Mouse (Mus musculus) neural tube, embryonic 13.5 days (tissue): ENCODE measurements around the gene Plaa. TPM values are rescaled to one million over a fixed set of nuclear protein-coding genes. Genes with fewer than 3 reads are reported as not detected.
A peak's percentile ranks its signal among the peaks of the same experiment; 100 is the strongest.

Source experiments
- ATAC-seq: fragments of 200-750 bp; cut with Nextera tagmentation; 2 replicates; pipeline ENCODE4 v1.8.0; 2017; ENCODE audit warnings: low read depth, mild to moderate bottlenecking, moderate TSS enrichment, moderate library complexity
- H3K27ac ChIP-seq: fragments of 300-500 bp; sonication (generic); replicated peaks from 2 replicates; pipeline ENCODE4 v1.5.1; 2015; ENCODE audit warnings: moderate library complexity, mild to moderate bottlenecking, inconsistent platforms
- H3K27me3 ChIP-seq: fragments of 300-500 bp; sonication (generic); 2 replicates; pipeline ENCODE4 v1.6.1; 2015; ENCODE audit warnings: mild to moderate bottlenecking, inconsistent platforms
- H3K36me3 ChIP-seq: fragments of 300-500 bp; sonication (generic); 2 replicates; pipeline ENCODE4 v1.6.1; 2015; ENCODE audit warnings: mild to moderate bottlenecking, inconsistent platforms
- H3K4me1 ChIP-seq: fragments of 300-500 bp; sonication (generic); replicated peaks from 2 replicates; pipeline ENCODE4 v1.6.1; 2015; ENCODE audit warnings: inconsistent platforms
- H3K4me2 ChIP-seq: fragments of 300-500 bp; sonication (generic); 2 replicates; pipeline ENCODE4 v1.6.1; 2015; ENCODE audit warnings: inconsistent platforms, mild to moderate bottlenecking, moderate library complexity
- H3K4me3 ChIP-seq: fragments of 300-500 bp; sonication (generic); 2 replicates; pipeline ENCODE4 v1.5.1; 2015; ENCODE audit warnings: mild to moderate bottlenecking, inconsistent platforms
- H3K9ac ChIP-seq: fragments of 300-500 bp; sonication (generic); 2 replicates; pipeline ENCODE4 v1.6.1; 2015; ENCODE audit warnings: moderate library complexity, mild to moderate bottlenecking, inconsistent platforms
- H3K9me3 ChIP-seq: fragments of 300-500 bp; sonication (generic); 2 replicates; pipeline ENCODE4 v1.6.1; 2016; ENCODE audit warnings: inconsistent platforms
- WGBS: fragments of 180-500 bp; shearing (Covaris S2); methylation state at CpG from one replicate; pipeline ENCODE4 v1.1.7; 2015; 5-methylcytosine and 5-hydroxymethylcytosine counted together
- polyA plus RNA-seq: library from polyadenylated mRNA; unstranded; fragments of >200 nt; fragmentation: Nextera tagmentation; extraction: Ambion mirVana; gene quantifications from 2 replicates; pipeline ENCODE4 v1.2.1, GENCODE M21; 2015

The Plaa gene
- polyA plus RNA-seq, 1 experiment from 2014 or later: 76.9 TPM

DNA sequence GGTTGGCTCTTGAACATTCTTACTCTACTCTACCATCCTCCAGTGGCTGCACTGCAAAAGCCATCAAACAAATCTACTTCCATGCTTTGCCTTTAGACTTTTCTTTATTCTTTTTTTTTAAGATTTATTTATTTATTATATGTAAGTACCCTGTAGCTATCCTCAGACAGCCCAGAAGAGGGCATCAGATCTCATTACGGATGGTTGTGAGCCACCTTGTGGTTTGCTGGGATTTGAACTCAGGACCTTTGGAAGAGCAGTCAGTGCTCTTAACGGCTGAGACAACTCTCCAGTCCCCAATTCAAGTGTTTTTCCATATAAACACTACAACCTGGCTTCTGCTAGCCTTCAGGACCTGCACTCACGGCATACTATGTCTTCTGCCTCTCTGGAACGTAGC lies 1.6 kb downstream of the Plaa start:
- 94% methylated on average over 4 of the region's 4 CpGs for WGBS
- Histone ChIP-seq H3K4me1 (peaks cover 29% of the 10 kb centered on the region), H3K27me3 (no peaks in the 10 kb centered on the region), H3K4me2 (peak overlapping the region; percentile 88), H3K9me3 (no peaks in the 10 kb centered on the region), H3K36me3 (no peaks in the 10 kb centered on the region), H3K27ac (no peak overlapping the region), H3K4me3 (0 out of 2 replicates have a peak overlapping the region, but pooled peaks have one; percentile 92), H3K9ac (no peak overlapping the region)
- ATAC-seq: no peak

DNA sequence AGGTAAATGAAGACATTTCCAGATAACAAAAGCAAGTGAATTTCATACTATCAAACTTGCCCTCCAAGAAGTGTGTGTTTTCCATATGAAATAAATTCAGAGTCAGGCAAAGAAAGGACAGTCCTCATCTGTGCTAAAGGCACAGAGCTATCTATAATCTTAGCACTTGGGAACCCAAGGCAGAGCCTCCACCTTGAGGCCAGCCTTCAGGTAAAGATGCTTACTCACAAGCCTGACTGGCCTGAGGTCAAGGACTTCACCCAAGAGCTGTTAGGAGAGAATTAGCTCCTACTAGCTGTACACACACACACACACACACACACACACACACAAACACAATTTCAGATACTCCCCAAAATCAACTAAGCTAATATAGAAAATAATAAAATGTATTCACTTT lies 10.3 kb downstream of the Plaa start:
- Histone ChIP-seq H3K27ac (no peak overlapping the region), H3K36me3 (no peaks in the 10 kb centered on the region), H3K4me3 (no peak overlapping the region), H3K9me3 (no peaks in the 10 kb centered on the region), H3K4me2 (no peak overlapping the region), H3K27me3 (no peaks in the 10 kb centered on the region), H3K9ac (no peak overlapping the region), H3K4me1 (peaks cover 7% of the 10 kb centered on the region; the same call in 1 of the 2 replicates)
- no peak for ATAC-seq

DNA sequence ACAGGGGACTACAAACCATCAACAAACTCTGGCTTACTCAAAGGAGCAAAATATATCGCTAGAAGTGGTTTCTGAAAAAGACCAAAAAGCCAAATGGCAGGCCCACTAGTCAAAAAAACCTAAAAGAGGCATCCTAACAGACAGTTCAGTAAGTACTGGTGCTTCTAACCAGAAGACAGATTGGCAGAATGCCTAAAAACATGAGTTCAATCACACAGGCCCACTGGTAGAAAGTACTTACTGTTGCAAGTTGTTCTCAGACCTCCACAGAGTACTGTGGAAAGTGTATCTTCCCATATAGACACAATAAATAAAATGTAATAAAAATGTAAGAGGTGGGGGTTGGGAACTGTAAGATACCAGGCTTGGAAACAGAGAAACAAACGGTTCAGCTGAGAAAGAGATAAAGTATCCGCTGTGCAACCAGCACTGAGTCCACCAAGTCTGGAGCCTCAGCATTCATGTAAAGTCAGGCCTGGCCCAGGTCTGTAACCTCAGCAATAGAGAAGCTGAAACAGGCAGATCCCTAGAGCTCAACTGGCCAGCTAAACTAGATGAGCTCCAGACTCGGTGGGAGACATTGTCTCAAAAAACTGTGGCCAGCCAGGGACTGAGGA lies 11.2 kb downstream of the Plaa start:
- no peaks in the 10 kb centered on the region for H3K36me3 ChIP-seq
- H3K27ac ChIP-seq: no peak overlapping the region
- H3K9ac ChIP-seq: no peak overlapping the region
- H3K9me3 ChIP-seq: no peaks in the 10 kb centered on the region
- no peaks in the 10 kb centered on the region for H3K27me3 ChIP-seq
- no peak overlapping the region for H3K4me2 ChIP-seq
- WGBS: 87% methylated on average over 4 of the region's 4 CpGs
- peaks cover 7% of the 10 kb centered on the region; the same call in 1 of the 2 replicates for H3K4me1 ChIP-seq
- no peak for ATAC-seq
- H3K4me3 ChIP-seq: no peak overlapping the region

DNA sequence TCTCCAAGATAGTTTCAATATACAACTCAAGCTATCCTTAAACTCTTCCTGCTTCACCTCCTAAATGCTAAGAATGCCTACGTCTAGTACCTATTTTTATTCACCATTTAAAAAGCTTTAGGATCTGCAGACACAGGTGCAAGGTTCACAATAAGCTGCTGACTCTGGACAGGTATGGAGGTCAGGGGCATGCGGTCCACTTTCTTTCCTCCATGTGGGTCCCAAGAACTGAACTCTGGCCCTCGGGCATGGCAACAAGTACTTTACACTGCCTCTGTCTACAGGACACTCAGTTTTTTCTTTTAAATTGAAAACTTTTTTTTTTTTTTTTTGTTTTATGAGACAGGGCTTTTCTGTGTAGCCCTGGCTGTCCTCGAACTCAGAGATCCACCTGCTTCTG lies 30.4 kb downstream of the Plaa start:
- peaks cover 58% of the 10 kb centered on the region for H3K36me3 ChIP-seq
- no peak overlapping the region for H3K9ac ChIP-seq
- H3K4me1 ChIP-seq: no peaks in the 10 kb centered on the region
- ATAC-seq: no peak
- no peaks in the 10 kb centered on the region for H3K27me3 ChIP-seq
- WGBS: 97% methylated on average over 4 of the region's 4 CpGs
- H3K9me3 ChIP-seq: no peaks in the 10 kb centered on the region
- no peak overlapping the region for H3K4me3 ChIP-seq
- no peak overlapping the region for H3K4me2 ChIP-seq
- no peak overlapping the region for H3K27ac ChIP-seq

DNA sequence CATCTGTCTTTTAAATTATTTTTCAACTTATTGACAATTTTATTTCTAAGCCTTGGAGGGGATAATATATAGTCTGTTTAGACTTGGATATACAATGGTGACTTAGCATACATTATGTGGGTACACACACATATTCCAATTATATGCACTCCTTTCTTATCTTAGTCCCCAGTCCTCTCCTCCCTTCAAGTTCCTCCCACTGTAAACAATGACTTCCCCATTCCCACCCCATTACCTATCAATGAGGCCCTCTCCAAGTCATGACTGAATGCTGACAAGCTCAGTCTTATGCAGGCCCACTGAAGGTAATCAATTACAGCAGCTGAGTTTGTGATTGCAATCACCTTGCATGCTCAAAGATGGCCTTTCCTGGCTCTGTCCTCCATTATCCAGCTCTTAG lies 38.7 kb downstream of the Plaa start:
- Histone ChIP-seq H3K36me3 (peaks cover 14% of the 10 kb centered on the region), H3K4me1 (no peaks in the 10 kb centered on the region), H3K27ac (no peak overlapping the region), H3K4me2 (no peak overlapping the region), H3K4me3 (no peak overlapping the region), H3K9ac (no peak overlapping the region), H3K27me3 (no peaks in the 10 kb centered on the region), H3K9me3 (no peaks in the 10 kb centered on the region)
- no peak for ATAC-seq

DNA sequence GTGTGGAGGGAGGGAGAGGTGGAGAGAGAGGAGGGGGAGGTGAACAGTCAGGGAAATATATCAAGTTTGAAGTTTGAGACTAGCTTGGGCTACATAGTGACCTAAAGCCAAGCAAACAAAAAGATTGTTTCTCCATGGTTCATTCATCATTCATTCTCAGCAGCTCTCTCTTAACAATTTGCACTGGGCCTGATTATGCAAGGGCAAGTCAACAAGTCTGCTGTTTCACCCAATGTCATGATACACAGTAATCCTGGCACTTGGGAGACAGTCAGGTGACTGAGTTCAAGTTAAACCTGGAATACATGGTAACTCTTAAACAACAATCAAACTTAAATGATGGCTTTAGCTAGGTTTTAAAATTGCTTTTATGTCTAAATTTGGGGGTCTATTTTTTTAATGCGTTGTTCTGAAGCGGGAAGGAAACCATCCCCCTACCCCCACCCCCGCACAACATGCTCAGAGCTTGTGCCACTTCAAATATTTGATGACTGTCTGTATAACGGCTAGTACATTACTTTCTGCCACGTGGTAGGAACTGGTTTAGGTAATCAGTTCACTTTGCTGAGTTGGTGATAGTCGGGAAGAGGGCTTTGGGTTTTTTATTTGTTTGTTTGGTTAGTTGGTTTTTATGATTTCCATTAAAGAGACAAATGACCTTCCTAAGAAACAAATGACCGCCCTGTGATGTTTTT lies 40.9 kb downstream of the Plaa start:
- Histone ChIP-seq H3K9me3 (no peaks in the 10 kb centered on the region), H3K9ac (no peak overlapping the region), H3K4me3 (no peak overlapping the region), H3K4me1 (no peaks in the 10 kb centered on the region), H3K36me3 (peaks cover 5% of the 10 kb centered on the region), H3K27ac (no peak overlapping the region), H3K4me2 (no peak overlapping the region), H3K27me3 (no peaks in the 10 kb centered on the region)
- ATAC-seq: no peak
- 74% methylated on average over 7 of the region's 7 CpGs for WGBS

DNA sequence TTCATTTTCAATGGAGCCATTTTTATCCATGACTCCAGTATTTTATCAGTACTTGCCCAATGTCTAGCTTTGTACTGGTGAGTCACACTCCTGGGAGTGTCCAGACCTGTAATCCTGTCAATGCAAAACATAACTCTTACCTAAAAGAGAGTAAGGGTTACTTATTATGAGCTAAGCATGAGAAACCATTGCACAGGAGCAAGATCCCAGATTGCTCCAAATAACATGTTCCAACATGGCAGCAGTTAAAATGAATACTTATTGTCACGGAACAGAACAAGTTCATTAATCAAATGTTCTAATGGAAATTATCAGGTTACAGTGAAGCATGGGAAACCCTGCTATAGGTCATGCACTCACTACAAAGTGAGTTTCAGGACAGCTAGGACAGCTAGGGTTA lies 42.7 kb downstream of the Plaa start:
- Histone ChIP-seq H3K4me2 (no peak overlapping the region), H3K36me3 (no peaks in the 10 kb centered on the region), H3K9ac (no peak overlapping the region), H3K4me1 (peaks cover 7% of the 10 kb centered on the region), H3K27ac (no peak overlapping the region), H3K4me3 (no peak overlapping the region), H3K9me3 (no peaks in the 10 kb centered on the region), H3K27me3 (no peaks in the 10 kb centered on the region)
- ATAC-seq: no peak
- 82% methylated on average over 1 of the region's 1 CpGs for WGBS

DNA sequence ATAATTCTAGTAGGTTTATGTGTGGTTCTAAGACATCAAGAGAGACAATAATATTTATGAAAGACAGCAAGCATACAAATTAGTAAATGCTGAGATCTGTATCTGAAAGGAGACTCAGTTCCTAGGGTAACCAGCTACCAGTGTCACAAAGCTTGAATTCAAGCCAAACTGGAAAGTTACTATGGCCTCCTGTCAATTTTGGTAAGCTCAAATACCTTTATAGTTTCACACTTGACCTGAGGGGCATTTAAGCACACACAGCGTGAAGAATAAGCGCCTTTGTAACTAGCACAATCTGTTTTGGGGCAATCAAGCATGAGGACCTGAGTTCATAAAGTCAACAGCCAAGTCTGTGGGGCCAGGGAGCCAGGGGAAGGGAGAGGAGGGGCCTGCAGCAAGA lies 43.8 kb downstream of the Plaa start:
- Histone ChIP-seq H3K4me1 (peaks cover 17% of the 10 kb centered on the region), H3K9ac (no peak overlapping the region), H3K4me3 (no peak overlapping the region), H3K9me3 (no peaks in the 10 kb centered on the region), H3K27ac (no peak overlapping the region), H3K4me2 (no peak overlapping the region), H3K27me3 (no peaks in the 10 kb centered on the region), H3K36me3 (no peaks in the 10 kb centered on the region)
- no peak for ATAC-seq
- 32% methylated on average over 2 of the region's 2 CpGs for WGBS

DNA sequence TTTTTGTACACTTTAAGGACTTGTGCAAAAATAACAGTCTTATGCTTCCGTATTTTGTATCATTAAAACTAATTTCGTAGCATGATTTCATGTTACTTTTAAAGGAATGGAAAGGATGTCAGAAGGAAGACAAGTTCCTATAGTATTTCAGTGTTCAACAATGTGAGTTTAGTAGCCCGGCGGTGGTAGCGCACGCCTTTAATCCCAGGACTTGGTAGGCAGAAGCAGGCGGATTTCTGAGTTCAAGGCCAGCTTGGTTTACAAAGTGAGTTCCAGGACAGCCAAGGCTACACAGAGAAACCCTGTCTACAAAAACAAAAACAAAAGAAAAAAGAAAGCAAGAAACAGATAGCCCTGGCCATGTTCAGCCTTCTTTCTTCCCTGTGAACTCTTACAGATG lies 45.9 kb downstream of the Plaa start:
- no peaks in the 10 kb centered on the region for H3K27me3 ChIP-seq
- no peaks in the 10 kb centered on the region for H3K9me3 ChIP-seq
- H3K36me3 ChIP-seq: no peaks in the 10 kb centered on the region
- 0 out of 2 replicates have a peak, but pooled peaks have one; percentile 9 for ATAC-seq
- no peak overlapping the region for H3K9ac ChIP-seq
- peak overlapping the region; percentile 73 for H3K4me2 ChIP-seq
- peaks cover 17% of the 10 kb centered on the region for H3K4me1 ChIP-seq
- H3K27ac ChIP-seq: no peak overlapping the region
- peak overlapping the region; percentile 77 for H3K4me3 ChIP-seq
- 80% methylated on average over 7 of the region's 7 CpGs for WGBS

DNA sequence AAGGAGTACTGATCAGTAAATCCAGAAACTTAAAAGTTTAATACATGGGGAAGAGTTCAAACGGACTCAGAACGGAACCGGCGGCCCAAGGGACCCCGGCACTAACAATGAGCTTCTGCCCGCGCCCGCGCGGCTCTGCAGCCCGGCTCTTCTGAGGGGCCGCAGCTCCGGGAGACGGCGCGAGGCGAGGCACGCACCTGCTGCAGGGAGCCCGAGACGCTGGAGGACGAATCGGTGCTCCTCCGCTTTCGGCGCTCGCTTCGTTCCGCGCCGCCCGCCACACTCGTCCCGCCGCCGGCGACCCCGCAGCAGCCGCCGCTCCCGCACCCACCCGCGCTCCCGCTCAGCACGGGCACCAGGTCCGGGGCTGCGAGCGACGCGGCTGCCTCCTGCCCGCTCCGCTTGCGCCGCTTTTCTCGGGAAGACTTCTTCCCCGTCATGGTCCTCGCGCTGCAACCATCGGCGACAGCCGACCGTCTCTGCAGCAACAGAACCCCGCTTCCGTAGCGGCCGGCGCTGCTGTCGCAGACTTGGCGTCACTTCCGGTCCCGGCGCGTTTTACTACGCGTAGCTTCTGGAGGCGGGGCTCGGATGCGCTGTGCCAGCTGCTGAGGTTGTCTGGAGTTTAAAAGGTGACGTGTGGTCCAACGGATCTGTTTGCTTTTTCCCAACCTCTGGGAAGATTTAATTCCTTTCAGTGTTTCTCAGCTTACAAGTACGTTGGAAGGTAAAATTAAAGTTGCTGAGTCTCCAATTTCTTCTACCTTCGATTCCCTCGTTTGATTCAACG lies 46.6 kb downstream of the Plaa start, which contains the start of the genes Gm10306 and Caap1:
Gene Gm10306, plus strand, starts transcription at position 282 of the 790 bp plus-strand sequence.
Gene Caap1, minus strand, starts transcription at position 532 of the 790 bp plus-strand sequence.
- peak within 1 kb of the TSS; percentile 79 for H3K9ac ChIP-seq
- no peaks in the 10 kb centered on the region for H3K36me3 ChIP-seq
- H3K4me2 ChIP-seq: peak within 1 kb of the TSS; percentile 73
- no peaks in the 10 kb centered on the region for H3K9me3 ChIP-seq
- under 1% methylated on average over 79 of the region's 83 CpGs for WGBS
- peak; percentile 97 for ATAC-seq
- H3K27me3 ChIP-seq: no peaks in the 10 kb centered on the region
- H3K4me3 ChIP-seq: peak within 1 kb of the TSS; percentile 77
- H3K27ac ChIP-seq: peak within 1 kb of the TSS; percentile 89
- peaks cover 17% of the 10 kb centered on the region for H3K4me1 ChIP-seq

DNA sequence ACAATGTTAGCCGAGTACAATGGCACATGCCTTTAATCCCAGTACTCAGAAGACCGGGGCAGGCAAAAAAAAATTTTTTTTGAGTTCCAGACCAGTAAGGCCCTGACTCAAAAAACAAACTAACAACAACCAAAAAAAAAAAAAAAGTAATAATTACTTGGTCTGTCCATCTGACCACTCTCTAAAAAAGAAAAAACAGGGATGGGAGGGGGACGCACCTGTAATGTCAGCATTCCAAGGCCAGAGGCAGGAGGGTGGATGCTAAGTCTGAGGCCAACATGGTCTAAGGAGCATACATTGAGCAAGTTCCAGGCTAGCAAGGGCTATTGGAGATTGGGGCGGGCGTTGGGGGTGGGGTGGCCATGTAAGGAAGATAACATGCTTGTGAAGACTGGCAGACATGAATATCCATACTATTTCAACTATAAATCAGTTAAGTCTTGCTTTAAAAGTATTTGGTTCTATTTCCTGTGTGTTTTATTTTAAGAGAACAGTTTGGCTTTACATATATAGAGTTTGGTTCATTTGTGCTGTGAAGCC lies 48.0 kb downstream of the Plaa start:
- H3K27me3 ChIP-seq: no peaks in the 10 kb centered on the region
- H3K9ac ChIP-seq: no peak overlapping the region
- peaks cover 17% of the 10 kb centered on the region for H3K4me1 ChIP-seq
- 91% methylated on average over 5 of the region's 5 CpGs for WGBS
- no peaks in the 10 kb centered on the region for H3K36me3 ChIP-seq
- H3K9me3 ChIP-seq: no peaks in the 10 kb centered on the region
- peak overlapping the region; percentile 77; the same call in 1 of the 2 replicates for H3K4me3 ChIP-seq
- no peak for ATAC-seq
- H3K4me2 ChIP-seq: peak overlapping the region; percentile 73
- H3K27ac ChIP-seq: no peak overlapping the region

DNA sequence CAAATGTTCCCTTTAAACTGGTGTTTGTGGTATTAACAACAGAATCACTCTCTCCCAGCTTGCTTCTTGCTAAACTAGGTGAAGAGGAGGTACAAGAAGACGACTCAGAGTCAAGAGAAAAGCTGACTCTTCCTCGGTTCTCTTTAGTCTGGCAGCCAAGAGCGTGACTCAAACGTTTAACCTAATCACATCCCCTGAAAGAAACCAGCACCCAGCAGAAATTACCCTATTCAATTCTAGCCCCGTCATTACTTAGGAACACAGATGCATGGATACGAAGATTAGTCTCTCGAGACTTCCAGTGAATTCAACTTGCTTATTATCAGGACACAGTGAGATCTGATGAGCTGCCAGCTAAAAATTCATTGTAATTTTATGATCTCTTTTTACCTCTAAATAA lies 58.7 kb downstream of the Plaa start:
- Histone ChIP-seq H3K9me3 (no peaks in the 10 kb centered on the region), H3K4me1 (no peaks in the 10 kb centered on the region), H3K9ac (no peak overlapping the region), H3K36me3 (peaks cover 43% of the 10 kb centered on the region), H3K4me3 (no peak overlapping the region), H3K27ac (0 out of 2 replicates have a peak overlapping the region, but pooled peaks have one; percentile 9), H3K27me3 (no peaks in the 10 kb centered on the region), H3K4me2 (no peak overlapping the region)
- WGBS: 37% methylated on average over 7 of the region's 7 CpGs
- ATAC-seq: 0 out of 2 replicates have a peak, but pooled peaks have one; percentile 27
